Mouse (Mus musculus) G1E (cell line): ENCODE data around the gene Kcnh6.

Source experiments
- CTCF ChIP-seq: IDR thresholded peaks from 2 replicates; pipeline ENCODE4 v1.5.1; 2012; ENCODE audit warnings: low read depth, low read length, inconsistent platforms, mixed read lengths
- GATA1 ChIP-seq: IDR thresholded peaks from 2 replicates; pipeline ENCODE4 v1.6.1; 2012; ENCODE audit warnings: borderline replicate concordance, low read length, inconsistent platforms, mixed read lengths
- GATA2 ChIP-seq: IDR thresholded peaks from 2 replicates; pipeline ENCODE4 v1.6.1; 2012; ENCODE audit warnings: low read depth, low read length, inconsistent platforms, borderline replicate concordance
- POLR2AphosphoS5 ChIP-seq: IDR thresholded peaks from 2 replicates; pipeline ENCODE4 v1.6.1; 2012; ENCODE audit warnings: low read depth, low read length, inconsistent platforms; ENCODE audit not compliant: insufficient replicate concordance
- TAL1 ChIP-seq: conservative IDR thresholded peaks from 2 replicates; pipeline ENCODE4 v1.6.1; 2012; ENCODE audit warnings: low read depth, low read length, inconsistent platforms, mixed read lengths

GRCm38 (mm10) chr11:106045780-106046179, 37.9 kb downstream of the Kcnh6 start:
- TF ChIP-seq CTCF, result no peak
- TF ChIP-seq POLR2AphosphoS5, result no peak
- no peak for TF ChIP-seq TAL1
- TF ChIP-seq GATA1, result no peak
- TF ChIP-seq GATA2, result no peak
